Mouse (Mus musculus) adrenal gland, postnatal 0 days (tissue): ENCODE measurements around the gene Olfr846. TPM values are rescaled to one million over a fixed set of nuclear protein-coding genes. Genes with fewer than 3 reads are reported as not detected.

Experiments
- polyA plus RNA-seq: library from polyadenylated mRNA; unstranded; fragments of >200 nt; fragmentation: Nextera tagmentation; extraction: Ambion mirVana; gene quantifications from 2 replicates; pipeline ENCODE4 v1.2.1, GENCODE M21; 2015

The Olfr846 gene
- not detected in 2 replicates for polyA plus RNA-seq

GRCm38 (mm10) chr9:19363905-19364304, at the start of gene Olfr846:
TSS of gene Olfr846 (minus strand) at chr9:19364005.

GRCm38 (mm10) chr9:19378569-19378968, 14.8 kb upstream of the Olfr846 start, which contains the start of gene Olfr847:
TSS of gene Olfr847 (minus strand) at chr9:19378669.

GRCm38 (mm10) chr9:19336157-19336556, 27.6 kb downstream of the Olfr846 start, which contains the start of gene Olfr845:
TSS of gene Olfr845 (plus strand) at chr9:19336457.

GRCm38 (mm10) chr9:19316047-19316446, 47.8 kb downstream of the Olfr846 start, which contains the start of gene Olfr844:
TSS of gene Olfr844 (plus strand) at chr9:19316347.

Other genes starting within 250 kb of the Olfr846 start
- not detected in 2 replicates for gene Olfr836, start 243.6 kb downstream of the Olfr846 start, polyA plus RNA-seq
- not detected in 2 replicates for gene Olfr837, start 227.7 kb downstream of the Olfr846 start, polyA plus RNA-seq
- gene Olfr839-ps1, start 186.7 kb downstream of the Olfr846 start, polyA plus RNA-seq: not detected in 2 replicates
- not detected in 2 replicates for gene Olfr843, start 112.0 kb downstream of the Olfr846 start, polyA plus RNA-seq
- not detected in 2 replicates for gene Olfr844, start 47.7 kb downstream of the Olfr846 start, polyA plus RNA-seq
- gene Olfr845, start 27.5 kb downstream of the Olfr846 start, polyA plus RNA-seq: not detected in 2 replicates
- not detected in 2 replicates for gene Olfr847, start 14.7 kb upstream of the Olfr846 start, polyA plus RNA-seq
- not detected in 2 replicates for gene Olfr849, start 76.3 kb upstream of the Olfr846 start, polyA plus RNA-seq
- gene Olfr850, start 114.2 kb upstream of the Olfr846 start, polyA plus RNA-seq: not detected in 2 replicates
- not detected in 2 replicates for gene Olfr851, start 129.3 kb upstream of the Olfr846 start, polyA plus RNA-seq
- gene Olfr853, start 177.1 kb upstream of the Olfr846 start, polyA plus RNA-seq: not detected in 2 replicates
- gene Olfr854, start 203.4 kb upstream of the Olfr846 start, polyA plus RNA-seq: not detected in 2 replicates
- gene Olfr855, start 218.6 kb upstream of the Olfr846 start, polyA plus RNA-seq: not detected in 2 replicates